Mouse (Mus musculus): ENCODE data around the gene U2af2.
"Not testable (repeated sequence)": the region's sequence is repeated elsewhere in the genome, so short reads cannot be mapped to it uniquely, and the experiment has no call there.

Gene U2af2

DNA sequence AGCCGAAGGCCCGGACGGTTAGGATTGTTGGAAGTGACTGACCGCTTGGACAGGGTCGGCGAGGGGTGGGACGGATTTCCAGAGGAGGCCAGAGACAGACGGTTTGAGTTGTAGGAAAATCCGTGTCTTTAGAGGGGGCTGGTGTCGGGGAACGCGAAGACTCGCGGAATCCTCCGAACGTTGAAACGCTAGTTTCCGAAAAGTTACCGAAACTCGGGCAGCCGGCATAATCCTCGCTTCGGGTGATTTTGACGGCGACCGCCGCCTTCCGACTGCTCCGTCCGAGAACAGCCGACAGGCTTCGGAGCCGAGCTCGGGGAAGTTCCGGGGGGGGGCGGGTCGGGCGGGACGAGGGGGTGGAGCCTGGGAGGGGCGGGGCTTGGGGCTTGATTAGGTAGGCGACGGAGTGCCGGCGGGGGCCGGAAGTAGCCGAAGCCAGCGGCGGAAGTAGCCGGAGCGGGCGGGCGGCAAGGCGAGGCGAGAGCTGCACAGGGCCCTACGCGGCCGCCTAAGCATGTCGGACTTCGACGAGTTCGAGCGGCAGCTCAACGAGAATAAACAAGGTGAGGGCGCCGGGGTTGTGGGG is at the start of gene U2af2:
TSS of gene U2af2 (plus strand) at position 370 of the 586 bp plus-strand sequence.
- DNase-seq, result peak; percentile 97

DNA sequence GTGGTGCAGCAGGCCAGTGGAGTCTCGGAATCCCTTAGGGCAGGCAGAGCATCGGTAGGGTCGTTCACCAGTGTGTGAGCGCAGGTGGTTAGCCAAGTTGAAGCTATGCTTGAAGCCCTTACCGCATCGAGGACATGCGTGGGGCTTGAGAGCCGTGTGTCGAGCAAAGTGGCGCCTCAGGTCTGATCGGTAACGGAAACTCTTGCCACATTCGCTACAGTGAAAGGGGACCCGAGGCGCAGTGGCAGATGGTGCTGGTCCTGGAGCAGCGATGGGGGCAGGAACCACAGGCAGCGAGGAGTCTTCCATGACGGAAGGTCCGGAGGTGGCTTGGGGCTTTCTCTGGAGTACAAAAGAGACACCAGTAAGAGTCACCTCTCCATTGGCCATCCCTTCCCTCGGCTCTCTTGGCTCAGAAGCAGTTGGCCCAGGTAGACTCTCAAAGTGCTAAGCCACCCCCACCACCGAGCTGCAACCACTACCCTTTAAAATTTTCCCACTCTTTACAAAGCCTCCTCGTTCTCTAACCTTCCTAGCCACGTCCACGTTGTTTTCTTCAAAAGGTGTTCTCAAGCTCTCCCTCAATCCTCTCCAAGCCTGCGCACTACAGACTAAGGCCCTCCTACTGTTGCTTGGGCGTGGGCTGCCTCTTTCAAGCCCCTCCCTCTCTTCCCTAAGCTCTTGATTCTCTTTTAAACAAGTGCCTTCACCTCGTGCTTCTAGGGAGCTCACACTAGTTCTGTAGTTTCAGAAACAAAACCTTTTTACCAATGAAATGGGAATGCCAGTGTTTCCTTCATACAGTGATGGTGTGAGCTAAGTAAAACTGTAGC is 49.0 kb upstream of the U2af2 start:
- DNase-seq, result no peak

DNA sequence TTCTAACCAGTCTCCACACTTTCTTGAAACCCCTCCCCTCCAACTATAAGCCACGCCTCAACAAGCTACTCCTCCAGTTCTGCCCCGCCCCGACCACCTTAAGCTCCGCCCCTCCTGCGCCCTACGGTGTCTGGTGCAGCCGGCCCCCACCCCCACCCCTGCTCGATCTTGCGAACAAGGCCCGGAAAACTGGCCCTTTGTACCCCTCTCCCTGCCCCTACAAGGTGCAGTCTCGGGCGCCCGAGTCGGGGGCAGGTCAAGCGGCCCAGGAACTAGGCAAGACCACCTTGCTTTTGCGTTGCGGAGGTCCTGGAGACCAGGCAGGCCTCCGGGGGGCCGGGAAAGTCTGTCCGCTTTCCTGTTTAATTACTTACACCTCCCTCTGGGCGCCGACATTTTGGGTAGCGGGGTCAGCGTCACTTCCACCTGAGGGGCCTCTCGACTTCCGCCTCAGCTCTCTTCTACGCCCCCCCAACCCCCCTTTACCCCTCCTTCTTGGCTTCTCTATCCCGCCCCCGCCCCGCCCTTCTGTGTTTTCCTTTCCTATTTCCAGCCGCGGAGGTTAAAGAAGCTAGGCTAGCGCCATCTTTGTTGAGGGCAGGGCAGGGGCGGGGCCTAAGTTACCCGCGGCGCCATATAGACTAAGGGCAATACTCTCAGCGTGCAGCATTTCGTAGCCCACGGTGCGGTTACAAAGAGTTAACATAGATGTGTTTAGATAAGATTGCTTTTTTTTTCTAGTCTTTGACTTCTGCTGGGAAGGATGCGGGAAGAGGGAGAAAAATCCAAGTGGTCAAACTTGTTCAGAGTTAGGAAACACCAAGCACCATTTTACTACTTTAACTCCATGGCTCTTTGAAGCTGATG is 47.5 kb upstream of the U2af2 start, which contains the start of the genes Zfp524 and Fiz1:
TSS of gene Zfp524 (plus strand) at position 165 of the 867 bp plus-strand sequence.
TSS of gene Fiz1 (minus strand) at position 447 of the 867 bp plus-strand sequence.
- peak; percentile 98 for DNase-seq

DNA sequence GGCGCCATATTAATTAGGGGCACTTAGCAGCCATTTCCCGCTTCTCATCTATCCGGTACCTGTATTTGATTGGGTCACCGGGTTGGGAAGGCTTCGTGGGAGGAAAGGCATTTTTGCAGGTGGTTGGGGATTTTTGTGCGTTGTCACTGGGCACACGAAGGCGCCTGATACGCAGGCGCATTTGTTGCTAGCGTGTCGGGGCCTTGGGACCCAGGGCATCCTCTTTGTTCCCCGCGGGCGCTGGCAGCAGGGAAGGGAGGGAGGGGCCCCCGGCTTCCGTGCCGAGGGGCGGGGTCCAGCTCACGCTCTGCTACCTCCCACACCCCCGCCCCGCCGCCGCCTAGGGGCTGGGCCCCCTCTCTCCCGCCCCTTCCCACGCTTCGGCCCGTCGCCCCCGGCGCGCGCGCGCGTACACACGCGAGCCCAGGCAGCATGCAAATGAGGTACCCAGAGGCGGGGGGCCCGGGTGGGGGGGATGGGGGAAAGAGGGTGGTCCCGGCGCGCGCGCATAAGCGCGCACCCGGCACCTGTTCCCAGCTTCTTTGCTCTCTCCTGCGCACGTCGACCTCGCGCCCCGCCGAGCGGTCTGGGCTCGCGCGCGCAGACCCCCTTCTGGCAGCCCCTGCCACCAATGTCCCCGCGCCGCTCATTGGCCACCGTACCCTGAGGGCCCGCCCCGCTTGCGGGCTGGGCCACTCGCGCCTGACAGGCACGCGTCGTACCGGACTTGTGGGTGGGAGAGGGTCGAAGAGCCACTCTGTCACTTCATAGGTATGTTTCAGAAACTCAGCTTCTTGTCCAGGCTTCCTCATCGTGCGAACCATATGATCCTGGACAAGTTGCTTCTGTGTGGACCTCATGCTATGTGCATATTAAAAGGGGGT is 46.6 kb upstream of the U2af2 start, which contains the start of gene Gm44973:
TSS of gene Gm44973 (plus strand) at position 379 of the 884 bp plus-strand sequence.
- DNase-seq, result peak; percentile 94

DNA sequence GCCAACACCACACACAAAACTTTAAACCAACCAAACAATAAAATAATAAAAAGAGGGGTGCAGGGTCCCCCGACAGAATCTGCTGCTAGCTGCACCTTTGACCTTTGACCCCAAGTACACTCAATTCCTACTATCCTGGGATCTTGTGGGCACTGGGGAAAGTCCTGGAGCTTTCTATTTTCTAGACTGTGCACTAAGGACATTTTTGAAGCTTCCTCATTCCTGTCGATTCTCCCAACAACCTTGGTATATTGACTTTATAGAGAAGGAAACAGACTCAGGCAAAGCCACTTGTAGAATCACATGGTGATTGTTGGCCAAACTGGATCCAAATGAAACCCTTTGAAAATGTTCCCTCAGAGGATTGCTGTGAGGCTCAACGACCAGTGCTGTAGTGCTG is 45.9 kb upstream of the U2af2 start:
- DNase-seq, result no peak

DNA sequence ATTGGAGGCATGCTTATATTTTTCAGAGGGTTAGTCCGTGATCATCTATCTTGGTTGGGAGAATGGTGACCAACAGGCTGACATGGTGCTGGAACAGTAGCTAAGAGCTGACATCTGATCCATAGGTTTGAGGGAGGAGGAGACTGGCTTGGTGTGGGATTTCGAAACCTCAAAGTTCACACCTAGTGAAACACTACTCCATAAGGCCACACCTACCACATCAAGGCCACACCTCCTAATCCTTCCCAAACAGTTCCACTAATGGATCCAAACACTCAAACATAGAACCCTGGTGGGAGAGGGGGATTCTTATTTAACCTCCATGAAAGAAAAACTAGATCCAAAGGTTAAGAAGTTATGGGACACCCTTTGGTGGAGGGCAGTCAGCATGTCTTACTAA is 45.0 kb upstream of the U2af2 start:
- DNase-seq, result no peak

DNA sequence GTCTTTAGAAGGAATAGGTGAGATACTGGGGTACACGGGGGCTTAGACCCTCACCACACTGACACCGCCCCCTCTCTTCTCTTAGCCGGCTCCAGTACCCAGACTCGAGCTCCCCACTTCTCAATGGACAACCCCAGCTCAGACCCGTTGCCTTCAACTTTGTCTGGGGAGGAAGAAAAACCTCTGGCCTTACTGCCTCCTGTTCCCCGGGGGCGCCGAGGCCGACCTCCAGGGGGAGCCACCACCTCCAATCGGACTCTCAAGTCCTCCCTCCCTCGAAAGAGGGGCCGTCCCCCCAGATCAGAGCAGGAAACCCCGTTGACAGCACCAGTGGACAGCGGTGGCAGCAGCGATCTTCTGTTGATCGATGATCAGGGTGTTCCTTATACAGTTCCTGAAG is 44.6 kb upstream of the U2af2 start:
- no peak for DNase-seq

DNA sequence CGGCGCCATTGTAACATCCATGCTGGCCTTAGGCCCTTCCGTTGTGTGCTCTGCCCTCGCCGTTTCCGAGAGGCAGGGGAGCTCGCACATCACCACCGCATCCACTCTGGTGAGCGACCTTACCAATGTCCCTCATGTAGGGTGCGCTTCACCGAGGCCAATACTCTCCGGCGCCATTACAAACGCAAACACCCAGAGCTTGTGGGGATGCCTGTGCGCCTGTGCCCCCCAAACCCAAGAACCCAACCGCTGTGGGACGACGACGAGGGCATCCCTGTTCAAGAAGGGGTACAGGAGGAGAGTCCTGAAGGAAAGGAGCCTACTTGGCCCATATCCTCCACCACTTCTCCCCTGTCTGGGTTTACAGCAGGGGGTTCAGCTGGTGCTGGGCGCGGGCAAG is 44.0 kb upstream of the U2af2 start:
- no peak for DNase-seq

DNA sequence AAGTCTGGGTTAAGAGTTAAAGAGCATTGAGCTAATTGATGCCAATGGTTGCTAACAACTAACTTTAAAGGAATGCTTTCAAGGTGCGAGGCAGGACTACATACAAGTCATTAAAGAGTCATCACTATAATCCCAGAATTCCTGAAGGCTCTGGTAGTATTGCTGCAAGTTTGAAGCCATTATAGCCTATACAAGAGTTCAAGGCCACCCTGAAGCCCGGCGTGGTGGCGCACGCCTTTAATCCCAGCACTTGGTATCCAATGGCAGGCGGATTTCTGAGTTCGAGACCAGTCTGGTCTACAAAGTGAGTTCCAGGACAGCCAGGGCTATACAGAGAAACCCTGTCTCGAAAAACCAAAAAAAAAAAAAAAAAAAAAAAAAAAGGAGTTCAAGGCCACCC is 42.4 kb upstream of the U2af2 start:
- not testable (repeated sequence) for DNase-seq

DNA sequence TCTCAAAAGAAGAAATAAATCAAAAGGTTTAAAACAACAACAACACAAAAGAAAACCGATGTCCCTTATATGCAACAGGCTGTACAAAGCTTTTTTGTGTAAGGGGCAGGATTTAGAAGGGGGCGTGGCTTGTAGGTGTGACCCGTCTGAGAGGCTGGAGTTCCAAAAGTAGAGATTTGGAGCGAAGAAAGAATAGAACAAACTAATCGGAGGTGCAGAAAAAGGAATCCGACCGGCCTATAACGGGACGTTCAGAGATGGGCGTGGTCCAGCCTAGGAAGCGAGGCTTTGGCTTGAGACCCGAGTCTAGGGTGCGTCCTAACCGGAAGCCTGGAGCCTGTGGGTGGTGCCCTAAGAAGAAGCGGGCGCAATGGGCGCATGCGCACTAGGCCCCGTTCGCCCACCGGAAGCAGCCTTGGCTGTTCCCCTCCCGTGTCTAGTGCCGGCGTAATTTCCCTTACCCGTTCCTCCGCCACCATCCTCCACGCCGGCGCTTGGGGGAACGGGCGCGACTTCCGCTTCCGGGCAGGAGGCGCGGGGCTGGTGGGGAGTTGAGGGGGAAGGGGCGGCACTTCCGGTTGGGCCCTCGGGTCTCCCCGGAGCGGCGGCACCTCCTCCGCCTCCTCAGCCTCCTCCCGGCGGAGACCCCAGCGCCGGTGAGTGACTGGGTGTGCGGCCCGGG is 41.8 kb upstream of the U2af2 start, which contains the start of the genes Zfp865 and Ccdc106:
TSS of gene Zfp865 (plus strand) at position 377 of the 682 bp plus-strand sequence.
TSS of gene Ccdc106 (plus strand) at position 554 of the 682 bp plus-strand sequence.
- DNase-seq, result peak; percentile 99

DNA sequence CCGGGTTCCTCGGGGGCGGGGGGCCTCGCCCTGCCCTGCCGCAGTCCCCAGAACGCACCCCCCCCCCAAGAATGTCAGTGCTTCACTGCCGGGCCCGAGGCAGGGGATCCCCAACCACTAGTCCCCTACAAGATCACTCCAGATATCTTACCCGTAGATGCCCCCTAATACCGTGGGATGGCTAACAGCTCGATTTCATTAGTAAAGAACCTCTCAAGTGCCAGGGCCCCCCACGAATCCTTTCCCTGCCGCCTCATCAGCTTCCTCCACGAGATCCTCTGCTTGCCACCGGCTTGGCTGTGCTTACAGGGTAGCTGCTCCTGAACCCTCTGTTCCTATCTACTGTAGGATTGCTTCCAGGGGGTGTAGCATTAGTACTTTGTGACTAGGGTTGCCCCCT is 41.3 kb upstream of the U2af2 start:
- no peak for DNase-seq

DNA sequence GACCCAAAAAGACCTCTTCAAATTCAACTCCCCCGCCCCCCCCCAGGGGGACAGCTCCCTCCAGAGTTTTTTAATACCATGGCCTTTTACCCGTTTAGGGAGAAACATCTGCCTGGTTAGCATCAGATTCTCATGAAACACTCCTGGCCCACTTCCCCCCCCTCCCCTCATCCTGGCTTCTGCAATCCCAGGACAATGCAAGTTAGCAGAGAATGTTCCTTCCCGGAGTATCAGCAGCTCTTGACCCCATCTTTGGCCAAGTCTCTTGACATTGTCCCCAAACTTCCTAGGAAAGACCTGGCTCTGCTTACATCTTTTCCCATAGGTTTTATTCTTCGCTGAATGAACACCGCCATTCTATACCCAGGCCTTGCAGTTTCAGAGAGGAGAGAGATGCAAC is 40.7 kb upstream of the U2af2 start:
- DNase-seq, result no peak

DNA sequence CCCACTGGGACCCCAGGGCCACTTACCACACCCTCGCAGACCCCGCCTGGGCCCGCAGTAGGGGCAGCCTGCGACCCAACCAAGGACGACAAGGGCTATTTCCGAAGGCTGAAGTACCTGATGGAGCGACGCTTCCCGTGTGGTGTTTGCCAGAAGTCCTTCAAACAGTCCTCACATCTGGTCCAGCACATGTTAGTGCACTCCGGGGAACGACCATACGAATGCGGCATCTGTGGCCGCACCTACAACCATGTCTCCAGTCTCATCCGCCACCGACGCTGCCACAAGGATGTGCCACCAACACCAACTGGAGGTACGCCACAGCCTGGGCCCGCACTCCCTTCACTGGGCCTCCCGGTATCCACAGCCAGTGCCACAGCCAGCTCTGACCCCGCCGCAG is 32.4 kb upstream of the U2af2 start:
- DNase-seq, result no peak

DNA sequence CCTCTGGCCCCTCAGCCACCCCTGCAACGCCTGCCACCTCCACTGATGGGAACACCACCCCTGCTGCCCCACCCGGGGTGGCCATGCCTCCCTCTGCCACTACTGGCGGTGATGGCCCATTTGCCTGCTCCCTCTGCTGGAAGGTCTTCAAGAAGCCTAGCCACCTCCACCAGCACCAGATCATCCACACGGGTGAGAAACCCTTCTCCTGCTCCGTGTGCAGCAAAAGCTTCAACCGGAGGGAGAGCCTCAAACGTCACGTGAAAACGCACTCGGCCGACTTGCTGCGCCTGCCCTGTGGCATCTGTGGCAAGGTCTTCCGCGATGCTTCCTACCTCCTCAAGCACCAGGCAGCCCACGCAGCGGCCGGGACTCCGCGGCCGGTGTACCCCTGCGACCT is 32.0 kb upstream of the U2af2 start:
- no peak for DNase-seq

DNA sequence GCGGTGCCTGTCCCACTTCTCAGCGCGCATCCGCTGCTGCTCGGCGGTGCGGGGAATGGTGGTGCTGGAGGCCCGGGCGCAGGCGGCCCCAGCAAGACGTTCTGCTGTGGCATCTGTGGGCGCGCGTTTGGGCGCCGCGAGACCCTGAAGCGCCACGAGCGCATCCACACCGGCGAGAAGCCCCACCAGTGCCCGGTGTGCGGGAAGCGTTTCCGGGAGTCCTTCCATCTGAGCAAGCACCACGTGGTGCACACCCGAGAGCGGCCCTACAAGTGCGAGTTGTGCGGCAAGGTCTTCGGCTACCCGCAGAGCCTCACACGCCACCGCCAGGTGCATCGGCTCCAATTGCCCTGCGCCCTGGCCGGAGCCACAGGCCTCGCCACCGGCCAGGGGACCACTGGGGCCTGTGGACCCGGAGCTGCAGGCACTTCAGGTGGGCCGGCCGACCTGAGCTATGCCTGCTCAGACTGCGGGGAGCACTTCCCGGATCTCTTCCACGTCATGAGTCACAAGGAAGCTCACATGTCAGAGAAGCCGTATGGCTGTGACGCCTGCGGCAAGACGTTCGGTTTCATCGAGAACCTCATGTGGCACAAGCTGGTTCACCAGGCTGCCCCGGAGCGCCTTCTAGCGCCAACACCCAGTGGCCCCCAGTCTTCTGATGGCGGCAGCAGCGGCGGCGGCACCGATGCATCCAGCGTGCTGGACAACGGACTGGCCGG is 31.2 kb upstream of the U2af2 start:
- no peak for DNase-seq

DNA sequence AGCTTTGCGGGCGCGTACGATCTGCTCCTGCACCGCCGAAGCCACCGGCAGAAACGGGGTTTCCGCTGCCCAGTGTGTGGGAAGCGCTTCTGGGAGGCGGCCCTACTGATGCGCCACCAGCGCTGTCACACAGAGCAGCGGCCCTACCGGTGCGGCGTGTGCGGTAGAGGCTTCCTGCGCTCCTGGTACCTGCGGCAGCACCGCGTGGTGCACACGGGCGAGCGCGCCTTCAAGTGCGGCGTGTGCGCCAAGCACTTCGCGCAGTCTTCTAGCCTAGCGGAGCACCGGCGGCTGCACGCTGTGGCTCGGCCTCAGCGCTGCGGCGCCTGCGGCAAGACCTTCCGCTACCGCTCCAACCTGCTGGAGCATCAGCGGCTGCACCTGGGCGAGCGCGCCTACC is 30.4 kb upstream of the U2af2 start:
- DNase-seq, result no peak

DNA sequence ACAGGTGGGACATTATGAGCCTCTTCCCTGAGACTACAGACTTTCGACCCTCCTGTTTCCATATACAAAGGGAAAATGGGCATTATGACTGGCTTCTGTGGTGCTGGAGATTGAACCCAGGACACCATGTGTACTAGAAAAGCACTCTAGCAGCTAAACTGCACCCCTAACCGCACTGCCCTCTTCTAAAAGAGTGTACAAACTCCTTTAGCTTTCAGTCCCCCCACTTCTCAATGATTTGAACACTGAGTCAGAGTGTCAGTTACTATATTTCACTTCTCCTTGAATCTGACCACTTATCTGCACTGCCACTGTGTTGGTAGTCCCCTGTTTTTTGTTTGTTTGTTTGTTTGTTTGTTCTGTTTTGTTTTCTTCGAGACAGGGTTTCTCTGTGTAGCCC is 28.1 kb upstream of the U2af2 start, which contains the start of gene 4632433K11Rik:
TSS of gene 4632433K11Rik (plus strand) at position 301 of the 400 bp plus-strand sequence.
- no peak for DNase-seq

DNA sequence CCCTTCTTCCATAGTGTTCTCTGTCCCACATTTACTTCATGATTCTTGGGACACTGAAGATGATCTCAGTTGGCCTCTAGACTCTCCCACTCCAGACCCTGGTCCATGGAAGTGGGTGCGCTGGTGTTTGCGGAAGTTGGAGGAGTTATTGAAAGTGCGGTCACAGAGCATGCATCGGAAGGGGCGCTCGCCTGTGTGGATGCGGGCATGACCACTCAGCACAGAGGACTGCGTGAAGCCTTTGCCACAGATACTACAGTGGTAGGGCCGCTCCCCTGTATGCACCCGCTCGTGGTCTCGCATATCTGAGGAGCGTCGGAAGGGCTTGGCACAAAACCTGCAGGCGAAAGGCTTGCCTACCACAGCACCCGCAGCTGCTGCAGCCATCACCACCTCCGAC is 26.3 kb upstream of the U2af2 start:
- no peak for DNase-seq

DNA sequence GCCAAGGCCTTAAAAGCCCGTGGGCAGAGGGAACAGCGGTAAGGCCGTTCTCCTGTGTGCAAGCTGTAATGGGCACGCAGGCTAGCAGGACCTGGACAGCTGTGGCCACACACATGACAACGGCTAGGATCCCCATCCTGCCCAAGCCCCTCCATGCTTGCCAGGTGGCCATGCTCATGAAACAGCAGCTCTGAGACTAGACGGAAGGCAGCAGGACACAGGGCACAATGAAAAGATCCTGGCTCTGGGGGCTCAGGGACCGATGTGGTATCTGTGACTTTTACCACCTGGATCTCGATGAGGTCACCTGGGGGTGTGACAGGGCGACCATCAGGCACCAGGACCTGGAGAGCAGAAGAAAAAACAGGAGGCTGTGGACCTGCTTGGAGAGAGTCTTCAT is 25.8 kb upstream of the U2af2 start:
- no peak for DNase-seq

DNA sequence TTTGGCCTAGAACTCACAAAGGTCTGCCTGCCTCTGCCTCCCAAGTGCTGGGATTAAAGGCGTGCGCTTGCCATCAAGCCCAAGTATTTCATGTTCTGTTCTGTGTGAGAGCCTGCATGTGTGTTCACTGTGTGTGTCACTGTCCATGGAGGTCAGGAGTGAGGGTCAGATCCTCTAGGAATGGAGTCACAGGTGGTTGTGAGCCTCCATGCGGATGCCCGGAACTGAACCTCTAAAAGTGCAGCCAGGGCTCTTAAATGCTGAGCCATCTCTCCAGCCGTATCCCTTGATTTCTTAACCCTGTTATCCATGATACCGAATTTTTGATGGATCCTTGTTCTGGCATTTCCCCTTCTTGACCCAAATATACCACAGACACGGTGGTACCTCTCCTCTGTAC is 24.9 kb upstream of the U2af2 start:
- DNase-seq, result no peak

DNA sequence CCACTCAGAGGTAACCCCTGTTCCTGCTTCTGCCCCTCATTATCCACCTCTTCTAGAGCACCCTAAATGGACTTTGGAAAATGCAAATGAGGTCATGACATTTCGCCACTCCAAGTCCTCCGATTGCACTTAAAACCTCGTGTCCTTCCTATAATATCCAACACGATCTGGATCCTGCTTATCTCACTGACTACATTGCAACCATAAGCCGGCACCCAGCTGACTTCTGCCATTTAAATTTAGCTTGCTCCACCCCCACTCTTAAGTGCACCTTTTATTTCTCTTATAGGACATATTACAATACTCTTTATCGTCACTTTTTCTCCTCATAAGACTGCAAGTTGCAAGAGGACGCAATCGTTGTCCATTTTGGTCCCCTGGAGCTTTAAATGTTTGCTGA is 24.5 kb upstream of the U2af2 start:
- DNase-seq, result no peak

Data from liver (tissue).